Mouse (Mus musculus) Muller cell, postnatal 12 days (primary cell): ENCODE results near the gene Pdcd7.
"Not testable (repeated sequence)": the region's sequence is repeated elsewhere in the genome, so short reads cannot be mapped to it uniquely, and the experiment has no call there.

Experiments
- DNase-seq: peaks from one replicate; pipeline ENCODE4 v3.0.0-alpha.2; 2015; ENCODE audit errors: inconsistent ontology term

Gene Pdcd7

DNA sequence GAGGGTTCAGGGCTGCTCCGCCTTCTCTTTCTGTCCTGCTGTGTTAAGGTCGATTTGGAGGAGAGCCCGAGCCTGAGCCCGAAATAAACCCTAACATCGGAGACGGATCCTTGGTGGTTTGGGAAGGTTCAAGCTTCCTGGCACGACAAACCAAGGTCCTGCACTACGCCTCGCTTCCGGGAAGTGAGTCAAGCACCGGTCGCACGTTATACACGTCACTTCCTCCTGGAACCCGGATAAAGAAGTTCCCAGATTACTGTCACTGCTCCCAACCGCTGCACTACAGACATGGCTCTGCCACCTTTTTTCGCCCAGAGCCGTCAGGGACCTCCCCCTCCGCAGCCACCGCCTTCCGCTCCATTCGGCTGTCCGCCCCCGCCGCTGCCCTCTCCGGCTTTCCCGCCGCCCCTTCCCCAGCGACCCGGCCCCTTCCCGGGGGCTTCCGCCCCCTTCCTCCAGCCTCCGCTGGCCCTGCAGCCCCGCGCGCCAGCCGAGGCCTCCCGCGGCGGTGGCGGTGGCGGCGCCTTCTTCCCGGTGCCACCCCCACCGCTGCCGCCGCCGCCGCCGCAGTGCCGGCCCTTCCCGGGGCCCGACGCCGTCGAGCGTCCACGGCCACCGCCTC, at the start of gene Pdcd7:
Pdcd7 (plus strand) TSS at position 251 of the 622 bp plus-strand sequence.
- peak; percentile 88 for DNase-seq

DNA sequence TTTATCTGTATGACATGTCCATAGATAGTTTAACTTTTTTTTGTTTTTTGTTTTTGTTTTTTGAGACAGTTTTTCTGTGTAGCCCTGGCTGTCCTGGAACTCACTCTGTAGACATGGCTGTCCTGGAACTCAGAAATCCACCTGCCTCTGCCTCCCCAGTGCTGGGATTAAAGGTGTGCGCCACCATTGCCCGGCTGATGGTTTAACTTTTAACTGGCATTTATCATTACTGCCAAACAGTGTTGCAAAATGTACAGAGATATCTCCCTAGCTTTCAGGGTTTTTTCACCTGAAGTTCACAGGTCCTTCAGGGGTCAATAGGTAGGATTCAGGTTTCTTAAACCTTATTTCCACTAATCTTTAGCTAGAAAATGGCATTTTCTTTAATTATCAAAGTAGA, 48.8 kb upstream of the Pdcd7 start:
- no peak for DNase-seq

GRCm38 (mm10) chr9:65298761-65299160, 47.1 kb upstream of the Pdcd7 start:
- no peak for DNase-seq

DNA sequence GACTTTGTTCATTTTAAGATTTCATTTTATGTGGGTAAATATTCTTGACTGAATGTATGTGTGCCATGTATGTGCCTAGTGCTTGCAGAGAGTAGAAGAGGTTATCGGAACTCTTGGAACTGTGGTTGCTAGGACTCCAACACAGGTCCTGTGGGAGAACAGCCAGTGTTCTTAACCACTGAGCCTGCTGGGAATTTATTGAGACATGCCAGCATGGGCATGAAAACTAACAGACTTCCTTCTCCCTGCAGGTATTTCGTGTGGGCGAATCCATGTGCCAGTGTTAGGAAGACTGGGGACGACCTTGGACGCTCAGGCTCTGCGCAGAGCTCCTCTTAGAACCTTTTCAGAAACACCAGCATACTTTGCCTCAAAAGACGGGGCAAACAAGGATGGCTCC, 46.3 kb upstream of the Pdcd7 start:
- no peak for DNase-seq

DNA sequence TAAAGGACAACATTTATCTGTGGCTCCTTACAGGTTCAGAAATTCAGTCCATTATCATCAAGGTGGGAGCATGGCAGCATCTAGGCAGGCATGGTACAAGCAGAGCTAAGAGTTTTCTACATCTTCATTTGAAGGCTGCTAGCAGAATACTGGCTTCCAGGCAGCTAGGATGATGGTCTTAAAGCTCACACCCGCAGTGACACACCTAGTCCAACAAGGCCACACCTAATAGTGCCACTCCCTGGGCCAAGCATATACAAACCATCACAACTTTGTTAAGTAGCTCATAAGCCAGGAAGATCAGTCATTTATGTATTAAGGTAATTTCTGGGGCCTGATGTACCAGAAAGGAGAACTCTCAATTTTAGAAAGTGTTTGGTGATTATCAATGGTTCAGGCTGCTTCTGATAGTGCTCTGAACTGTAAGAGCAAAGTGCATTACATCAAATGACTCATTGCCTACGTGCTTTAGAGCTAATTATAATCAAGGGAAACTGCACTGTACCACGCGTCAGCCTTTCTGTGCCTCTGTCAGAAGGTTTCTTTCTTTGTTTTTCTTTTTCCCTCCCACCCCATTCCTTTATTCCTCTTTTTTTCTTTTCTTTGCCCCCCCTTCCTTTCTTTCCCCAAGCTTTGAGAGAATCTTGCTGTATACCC, 43.4 kb upstream of the Pdcd7 start:
- no peak for DNase-seq

DNA sequence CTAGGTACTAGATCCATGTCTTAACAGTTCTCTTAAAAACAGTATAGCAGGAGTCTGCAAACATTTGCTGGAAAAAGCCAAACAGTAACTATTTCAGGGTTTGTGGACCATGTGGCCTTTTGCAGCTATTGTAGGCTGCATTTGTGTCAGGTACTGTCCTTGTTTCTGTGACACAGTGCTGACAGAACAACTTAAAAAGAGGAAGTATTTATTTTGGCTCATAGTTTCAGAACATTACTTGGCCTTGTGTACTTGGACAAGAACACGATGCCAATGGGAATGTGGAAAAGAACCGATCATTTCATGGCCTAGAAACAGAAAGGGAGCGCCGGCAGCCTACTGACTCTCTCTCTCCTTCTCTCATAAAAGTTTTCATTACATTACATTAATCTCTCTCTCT, 42.3 kb upstream of the Pdcd7 start:
- DNase-seq, result no peak

GRCm38 (mm10) chr9:65304300-65304699, 41.6 kb upstream of the Pdcd7 start:
- DNase-seq, result peak; percentile 69

GRCm38 (mm10) chr9:65306672-65307071, 39.2 kb upstream of the Pdcd7 start:
- DNase-seq, result no peak

- DNase-seq, result no peak
Measured at GRCm38 (mm10) chr9:65308011-65308410, 37.9 kb upstream of the Pdcd7 start.

- no peak for DNase-seq
Measured at GRCm38 (mm10) chr9:65312669-65313357, 33.1 kb upstream of the Pdcd7 start.

DNA sequence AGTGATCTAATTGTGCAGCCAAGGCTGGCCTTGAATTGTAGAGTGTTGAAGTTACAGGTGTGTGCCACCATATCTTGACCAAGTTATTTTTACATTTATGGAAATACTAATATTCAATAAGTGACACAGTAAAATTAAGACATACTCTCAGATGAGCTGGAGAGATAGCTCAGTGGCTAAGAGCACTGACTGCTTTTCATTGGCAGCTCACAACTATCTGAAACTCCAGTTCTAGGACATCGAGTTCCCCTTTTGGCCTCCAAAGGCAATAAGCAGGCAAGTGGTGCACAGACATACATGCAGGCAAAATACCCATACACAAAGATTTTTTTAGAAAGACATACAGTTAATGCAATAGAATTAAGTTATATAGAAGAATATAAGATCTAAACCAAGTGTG, 32.1 kb upstream of the Pdcd7 start:
- no peak for DNase-seq

DNA sequence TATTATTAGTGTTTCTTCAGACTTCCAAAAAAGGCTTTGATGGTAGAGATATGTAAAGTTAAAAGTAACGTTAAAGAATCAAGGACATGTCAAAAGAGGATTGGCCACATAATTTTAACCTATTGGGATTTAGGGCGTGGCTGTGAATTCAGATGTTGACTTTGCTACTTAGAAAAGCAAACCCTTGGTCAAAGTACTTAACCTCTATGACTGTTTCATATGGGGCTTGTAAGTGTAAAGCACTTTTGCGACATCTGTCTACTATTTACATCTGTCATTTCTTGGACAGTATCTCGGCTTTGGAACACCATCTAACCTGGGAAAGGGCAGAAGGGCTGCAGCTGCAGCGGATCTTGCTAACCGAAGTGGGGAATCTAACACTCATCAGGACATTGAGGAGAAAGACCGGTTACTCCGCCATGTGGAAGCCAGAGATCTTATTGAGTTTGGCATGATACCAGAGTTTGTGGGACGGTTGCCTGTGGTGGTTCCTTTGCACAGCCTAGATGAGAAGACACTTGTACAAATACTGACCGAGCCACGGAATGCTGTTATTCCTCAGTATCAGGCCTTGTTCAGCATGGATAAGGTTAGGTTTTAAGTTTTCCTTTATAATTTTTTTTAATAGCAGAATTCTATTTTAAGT, 23.5 kb upstream of the Pdcd7 start:
- DNase-seq, result no peak

DNA sequence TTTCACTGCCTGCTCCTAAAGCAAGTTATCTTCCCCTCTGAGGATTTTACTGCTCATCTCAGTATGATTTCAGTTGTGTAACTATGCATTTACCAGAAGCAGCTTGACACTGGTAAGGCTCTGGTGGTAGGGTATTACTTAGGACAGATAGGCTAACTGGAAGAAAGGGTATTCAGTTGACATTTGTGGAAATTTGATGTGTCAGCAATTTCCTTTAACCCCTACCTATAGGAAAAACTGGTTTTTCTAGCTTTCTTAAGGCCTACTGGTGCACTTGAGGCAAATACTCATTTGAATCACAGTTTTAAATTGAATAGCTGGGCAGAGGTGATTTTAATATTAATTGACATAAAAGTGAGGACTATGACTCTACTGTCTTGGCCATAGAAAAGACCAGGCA, 19.9 kb upstream of the Pdcd7 start:
- no peak for DNase-seq

- no peak for DNase-seq
Measured at GRCm38 (mm10) chr9:65327371-65327770, 18.5 kb upstream of the Pdcd7 start.

- DNase-seq, result no peak
Measured at GRCm38 (mm10) chr9:65333958-65334357, 11.9 kb upstream of the Pdcd7 start.

- no peak for DNase-seq
Measured at GRCm38 (mm10) chr9:65339146-65339545, 6.8 kb upstream of the Pdcd7 start.

GRCm38 (mm10) chr9:65340414-65340813, 5.5 kb upstream of the Pdcd7 start:
- no peak for DNase-seq

DNA sequence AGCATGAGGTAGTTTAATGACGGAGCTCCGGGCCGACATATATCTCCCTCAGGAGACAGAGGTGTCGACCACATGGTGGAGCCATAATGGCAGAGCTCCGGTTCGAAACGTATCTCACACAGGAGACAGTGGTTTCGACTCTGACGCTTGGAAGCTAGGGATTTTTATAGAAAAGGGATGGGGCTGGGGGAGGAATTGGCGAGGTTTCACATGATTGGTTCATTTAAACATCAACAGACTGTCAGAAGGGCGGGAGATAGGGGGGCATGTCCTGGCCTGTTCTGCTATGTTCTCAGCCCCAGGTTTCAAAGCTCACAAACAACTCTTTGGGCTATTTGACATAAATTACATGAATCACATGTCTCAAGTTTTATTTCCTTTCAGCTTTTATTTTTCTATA, 465 bp upstream of the Pdcd7 start:
- not testable (repeated sequence) for DNase-seq

DNA sequence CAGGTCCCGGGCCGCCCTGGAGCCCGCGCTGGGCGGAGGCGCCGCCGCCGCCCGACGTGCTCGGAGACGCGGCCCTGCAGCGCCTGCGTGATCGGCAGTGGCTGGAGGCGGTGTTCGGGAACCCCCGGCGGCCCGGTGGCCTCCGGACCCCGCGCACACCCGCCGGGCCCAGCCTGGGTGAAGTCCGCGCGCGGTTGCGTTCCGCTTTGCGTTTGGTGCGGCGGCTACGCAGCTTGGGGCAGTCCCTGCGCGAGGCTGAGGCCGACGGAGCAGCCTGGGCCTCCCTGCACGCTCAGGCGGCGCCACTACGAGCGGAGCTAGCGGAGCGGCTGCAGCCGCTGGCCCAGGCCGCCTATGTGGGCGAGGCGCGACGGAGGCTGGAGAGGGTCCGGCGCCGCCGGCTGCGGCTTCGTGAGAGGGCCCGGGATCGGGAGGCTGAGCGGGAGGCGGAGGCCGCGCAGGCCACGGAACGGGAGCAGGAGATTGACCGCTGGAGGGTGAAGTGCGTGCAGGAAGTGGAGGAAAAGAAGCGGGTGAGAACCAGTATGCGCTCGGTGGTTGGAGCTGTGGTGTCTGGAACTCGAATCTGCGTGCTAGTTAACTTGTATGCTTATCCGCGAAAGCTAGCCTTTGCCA, 690 bp downstream of the Pdcd7 start:
- DNase-seq, result peak; percentile 70

DNA sequence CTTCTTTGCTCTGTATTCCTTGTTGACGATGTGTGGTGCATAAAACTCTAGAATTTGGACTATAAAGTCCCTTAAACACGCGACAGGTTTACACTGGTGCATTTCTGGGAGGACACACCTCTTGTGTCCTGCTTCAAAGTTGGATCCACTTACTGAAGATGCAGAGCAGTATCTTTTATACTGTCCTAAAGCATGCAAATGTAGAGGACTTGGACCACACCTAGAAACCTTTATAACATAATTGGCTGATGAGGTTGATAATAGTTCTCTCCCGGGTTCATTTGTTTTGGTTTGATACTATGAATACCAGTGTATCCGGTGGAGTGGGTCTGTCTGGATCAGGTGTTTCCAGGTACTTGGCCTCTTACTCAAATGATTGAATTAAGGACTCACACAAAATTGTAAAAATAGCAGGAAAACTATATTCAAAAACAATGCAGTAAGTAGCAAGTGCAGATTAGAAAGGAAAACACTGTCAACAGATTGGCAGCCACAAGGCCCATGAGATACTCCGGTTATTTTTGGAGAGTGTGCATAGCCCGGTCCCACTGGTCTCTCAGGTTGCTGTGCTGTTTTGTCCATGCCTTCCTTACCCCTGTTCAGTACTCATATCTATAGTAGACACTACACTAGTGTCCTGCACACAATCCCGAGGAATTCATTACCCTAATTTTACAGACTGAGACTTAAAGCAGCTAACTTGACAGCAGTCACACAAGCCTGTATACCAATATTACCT, 1.4 kb downstream of the Pdcd7 start:
- DNase-seq, result no peak

DNA sequence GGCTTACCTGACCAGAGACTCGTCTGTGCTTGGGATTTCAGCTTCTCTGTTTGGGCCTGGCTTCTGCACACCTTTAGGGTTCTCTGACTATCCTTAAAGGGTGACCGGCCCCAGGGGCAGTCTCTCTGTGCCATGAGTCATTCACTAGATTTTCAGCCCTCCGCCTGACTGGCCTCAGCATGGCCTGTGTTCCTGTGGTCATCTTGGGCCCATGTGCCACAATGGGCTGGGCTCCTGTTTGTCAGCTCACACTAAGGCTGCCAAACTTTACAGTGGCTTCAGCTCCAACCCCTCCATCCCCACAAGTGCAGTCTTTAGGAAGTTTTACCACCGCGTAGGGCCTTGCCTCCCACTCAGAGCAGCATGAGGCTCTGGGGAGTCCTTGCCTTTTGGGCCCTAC, 7.3 kb downstream of the Pdcd7 start:
- peak; percentile 59 for DNase-seq
